Mouse (Mus musculus) liver, embryonic 16.5 days (tissue): ENCODE results near the gene Cald1. TPM values are rescaled to one million over a fixed set of nuclear protein-coding genes. Genes with fewer than 3 reads are reported as not detected.

Experiments
- ATAC-seq: fragments of 200-750 bp; cut with Nextera tagmentation; 2 replicates; pipeline ENCODE4 v1.8.0; 2017; ENCODE audit warnings: low read depth, mild to moderate bottlenecking, moderate number of reproducible peaks, moderate library complexity
- H3K27ac ChIP-seq: fragments of 300-500 bp; sonication (generic); 2 replicates; pipeline ENCODE4 v1.5.1; 2014; ENCODE audit warnings: mild to moderate bottlenecking, low read length
- H3K27me3 ChIP-seq: fragments of 300-500 bp; sonication (generic); 2 replicates; pipeline ENCODE4 v1.6.1; 2014; ENCODE audit warnings: low read depth, low read length, mixed read lengths; ENCODE audit not compliant: control insufficient read depth, insufficient read depth
- H3K36me3 ChIP-seq: fragments of 300-500 bp; sonication (generic); 2 replicates; pipeline ENCODE4 v1.6.1; 2014; ENCODE audit warnings: mild to moderate bottlenecking; ENCODE audit not compliant: control insufficient read depth, insufficient read depth
- H3K4me1 ChIP-seq: fragments of 300-500 bp; sonication (generic); 2 replicates; pipeline ENCODE4 v1.6.1; 2014; ENCODE audit warnings: low read depth, low read length, mixed read lengths; ENCODE audit not compliant: control insufficient read depth
- H3K4me2 ChIP-seq: fragments of 300-500 bp; sonication (generic); 2 replicates; pipeline ENCODE4 v1.6.1; 2014; ENCODE audit warnings: low read depth, low read length, mixed read lengths
- H3K4me3 ChIP-seq: fragments of 300-500 bp; sonication (generic); 2 replicates; pipeline ENCODE4 v1.5.1; 2014; ENCODE audit warnings: low read depth, mild to moderate bottlenecking, low read length
- H3K9ac ChIP-seq: fragments of 300-500 bp; sonication (generic); 2 replicates; pipeline ENCODE4 v1.6.1; 2014; ENCODE audit warnings: low read depth, low read length
- H3K9me3 ChIP-seq: fragments of 300-500 bp; sonication (generic); replicated peaks from 2 replicates; pipeline ENCODE4 v1.6.1; 2016; ENCODE audit warnings: low read length; ENCODE audit not compliant: control insufficient read depth
- WGBS: fragments of 180-500 bp; shearing (Covaris S2); extraction: QIAGEN DNeasy Blood & Tissue Kit; methylation state at CpG from one replicate; pipeline ENCODE4 v1.1.7; 2014; ENCODE audit not compliant: insufficient replicate concordance; 5-methylcytosine and 5-hydroxymethylcytosine counted together
- polyA plus RNA-seq: library from polyadenylated mRNA; unstranded; fragments of >200 nt; fragmentation: Nextera tagmentation; extraction: Ambion mirVana; gene quantifications from 2 replicates; pipeline ENCODE4 v1.2.1, GENCODE M21; 2015

Cald1 gene
- polyA plus RNA-seq, 1 experiment from 2014 or later, result 68.7 TPM

GRCm38 (mm10) chr6:34624536-34624935 is 26.2 kb downstream of the Cald1 start:
- Histone ChIP-seq H3K4me1 (no peaks in the 10 kb centered on the region), H3K27ac (no peak overlapping the region), H3K36me3 (no peaks in the 10 kb centered on the region), H3K9ac (no peak overlapping the region), H3K9me3 (no peaks in the 10 kb centered on the region), H3K4me2 (no peak overlapping the region), H3K4me3 (no peak overlapping the region), H3K27me3 (no peaks in the 10 kb centered on the region)
- no peak for ATAC-seq
- 57% methylated on average over 3 of the region's 3 CpGs for WGBS

GRCm38 (mm10) chr6:34626586-34627245 is 28.4 kb downstream of the Cald1 start:
- ATAC-seq, result no peak
- 52% methylated on average over 8 of the region's 8 CpGs for WGBS
- no peaks in the 10 kb centered on the region for H3K36me3 ChIP-seq
- no peak overlapping the region for H3K4me3 ChIP-seq
- no peaks in the 10 kb centered on the region for H3K27me3 ChIP-seq
- no peak overlapping the region for H3K9ac ChIP-seq
- no peaks in the 10 kb centered on the region for H3K4me1 ChIP-seq
- peak overlapping the region; percentile 38; the same call in 1 of the 2 replicates for H3K27ac ChIP-seq
- no peaks in the 10 kb centered on the region for H3K9me3 ChIP-seq
- H3K4me2 ChIP-seq, result no peak overlapping the region

GRCm38 (mm10) chr6:34628131-34628530 is 29.8 kb downstream of the Cald1 start:
- Histone ChIP-seq H3K27ac (no peak overlapping the region), H3K4me1 (no peaks in the 10 kb centered on the region), H3K27me3 (no peaks in the 10 kb centered on the region), H3K9ac (no peak overlapping the region), H3K4me3 (no peak overlapping the region), H3K9me3 (no peaks in the 10 kb centered on the region), H3K36me3 (no peaks in the 10 kb centered on the region), H3K4me2 (no peak overlapping the region)
- WGBS, result 14% methylated on average over 1 of the region's 1 CpGs
- ATAC-seq, result no peak

- H3K27ac ChIP-seq, result no peak overlapping the region
- no peaks in the 10 kb centered on the region for H3K9me3 ChIP-seq
- no peak for ATAC-seq
- no peaks in the 10 kb centered on the region for H3K27me3 ChIP-seq
- H3K4me3 ChIP-seq, result no peak overlapping the region
- no peak overlapping the region for H3K9ac ChIP-seq
- H3K36me3 ChIP-seq, result no peaks in the 10 kb centered on the region
- H3K4me2 ChIP-seq, result no peak overlapping the region
- no peaks in the 10 kb centered on the region for H3K4me1 ChIP-seq
- WGBS, result 54% methylated on average over 3 of the region's 3 CpGs
Observed at GRCm38 (mm10) chr6:34633776-34634175, 35.5 kb downstream of the Cald1 start.

- Histone ChIP-seq H3K27me3 (no peaks in the 10 kb centered on the region), H3K4me3 (no peak overlapping the region), H3K4me1 (no peaks in the 10 kb centered on the region), H3K4me2 (no peak overlapping the region), H3K9me3 (no peaks in the 10 kb centered on the region), H3K9ac (no peak overlapping the region), H3K36me3 (no peaks in the 10 kb centered on the region), H3K27ac (no peak overlapping the region)
- 51% methylated on average over 10 of the region's 10 CpGs for WGBS
- ATAC-seq, result no peak
Observed at GRCm38 (mm10) chr6:34637588-34638438, 39.5 kb downstream of the Cald1 start.

- Histone ChIP-seq H3K4me3 (no peak overlapping the region), H3K27me3 (no peaks in the 10 kb centered on the region), H3K4me1 (no peaks in the 10 kb centered on the region), H3K9me3 (no peaks in the 10 kb centered on the region), H3K27ac (no peak overlapping the region), H3K36me3 (no peaks in the 10 kb centered on the region), H3K9ac (no peak overlapping the region), H3K4me2 (no peak overlapping the region)
- no peak for ATAC-seq
- WGBS, result 27% methylated on average over 2 of the region's 2 CpGs
Observed at GRCm38 (mm10) chr6:34638667-34639066, 40.4 kb downstream of the Cald1 start.

GRCm38 (mm10) chr6:34640226-34640625 is 41.9 kb downstream of the Cald1 start:
- Histone ChIP-seq H3K27ac (no peak overlapping the region), H3K9me3 (no peaks in the 10 kb centered on the region), H3K4me1 (no peaks in the 10 kb centered on the region), H3K9ac (no peak overlapping the region), H3K4me3 (no peak overlapping the region), H3K27me3 (no peaks in the 10 kb centered on the region), H3K4me2 (no peak overlapping the region), H3K36me3 (no peaks in the 10 kb centered on the region)
- 71% methylated on average over 9 of the region's 9 CpGs for WGBS
- ATAC-seq, result no peak

- H3K27ac ChIP-seq, result no peak overlapping the region
- no peaks in the 10 kb centered on the region for H3K36me3 ChIP-seq
- H3K4me3 ChIP-seq, result no peak overlapping the region
- no peak overlapping the region for H3K4me2 ChIP-seq
- H3K9me3 ChIP-seq, result no peaks in the 10 kb centered on the region
- no peaks in the 10 kb centered on the region for H3K27me3 ChIP-seq
- no peak overlapping the region for H3K9ac ChIP-seq
- H3K4me1 ChIP-seq, result no peaks in the 10 kb centered on the region
- no peak for ATAC-seq
Observed at GRCm38 (mm10) chr6:34641081-34641480, 42.8 kb downstream of the Cald1 start.

- Histone ChIP-seq H3K4me2 (no peak overlapping the region), H3K36me3 (no peaks in the 10 kb centered on the region), H3K9ac (no peak overlapping the region), H3K27ac (no peak overlapping the region), H3K27me3 (no peaks in the 10 kb centered on the region), H3K4me3 (no peak overlapping the region), H3K4me1 (no peaks in the 10 kb centered on the region), H3K9me3 (no peaks in the 10 kb centered on the region)
- WGBS, result 66% methylated on average over 5 of the region's 5 CpGs
- no peak for ATAC-seq
Observed at GRCm38 (mm10) chr6:34642075-34642547, 43.8 kb downstream of the Cald1 start.
